Mouse (Mus musculus) left cerebral cortex, adult 2 months (tissue): Measurements from ENCODE around the gene Epop. TPM values are rescaled to one million over a fixed set of nuclear protein-coding genes. Genes with fewer than 3 reads are reported as not detected.

Source experiments
- DNase-seq, 2 experiments: peaks; one replicate each; pipeline ENCODE4 v3.0.0; 2021 to 2022; ENCODE audit warnings: low spot score in 2 of 2, mixed read lengths in 1 of 2; ENCODE audit errors: extremely low spot score in 1 of 2
- H3K27ac ChIP-seq: fragments of 200-600 bp; 2 replicates; pipeline ENCODE4 v1.8.1; 2022
- H3K4me3 ChIP-seq: fragments of 200-600 bp; 2 replicates; pipeline ENCODE4 v1.8.1; 2022
- CTCF ChIP-seq: fragments of 200-600 bp; IDR thresholded peaks from 2 replicates; pipeline ENCODE4 v1.8.1; 2022; ENCODE audit warnings: antibody characterized with exemption, mild to moderate bottlenecking, moderate library complexity
- intact Hi-C: fragments of 180-260 bp; cut with DNase I; formaldehyde crosslinking; loops from one replicate; pipeline ENCODE4 v1.15.1; 2025
- long read RNA-seq, 2 experiments: library from polyadenylated mRNA; stranded (forward); transcript quantifications; one replicate each; pipeline ENCODE4 v2.0.0; 2021; ENCODE audit warnings: borderline mapping rate in 2 of 2
- total RNA-seq, 2 experiments: library from RNA; stranded (reverse); gene quantifications; 2 replicates each; pipeline ENCODE4 v1.2.3; 2021

The Epop gene
- total RNA-seq, result 100 to 1,000 TPM in 1 of 2 experiments, 10 to 100 TPM in 1; 99.9 to 107 TPM
- long read RNA-seq, experiment 1, transcript Epop-201 (1 exons, 2,314 nt), result major isoform, 202 of 206 reads
- long read RNA-seq, experiment 1, partial matches to known transcripts, result 0 of 206 reads
- long read RNA-seq, experiment 1, other reads (novel, unspliced or antisense), result 4 of 206 reads
- long read RNA-seq, experiment 2, transcript Epop-201 (1 exons, 2,314 nt), result major isoform, 162 of 162 reads
- long read RNA-seq, experiment 2, partial matches to known transcripts, result 0 of 162 reads
- long read RNA-seq, experiment 2, other reads (novel, unspliced or antisense), result 0 of 162 reads

GRCm38 (mm10) chr11:97629576-97629975 lies at the start of gene Epop:
TSS of gene Epop (minus strand) at chr11:97629702.
- peak within 1 kb of the TSS; percentile 77 for H3K4me3 ChIP-seq
- intact Hi-C loops, result loop anchor here (10.0 kb wide), 1 partner anchor 265 kb away; the partner anchor contains the start of gene Socs7

DNA sequence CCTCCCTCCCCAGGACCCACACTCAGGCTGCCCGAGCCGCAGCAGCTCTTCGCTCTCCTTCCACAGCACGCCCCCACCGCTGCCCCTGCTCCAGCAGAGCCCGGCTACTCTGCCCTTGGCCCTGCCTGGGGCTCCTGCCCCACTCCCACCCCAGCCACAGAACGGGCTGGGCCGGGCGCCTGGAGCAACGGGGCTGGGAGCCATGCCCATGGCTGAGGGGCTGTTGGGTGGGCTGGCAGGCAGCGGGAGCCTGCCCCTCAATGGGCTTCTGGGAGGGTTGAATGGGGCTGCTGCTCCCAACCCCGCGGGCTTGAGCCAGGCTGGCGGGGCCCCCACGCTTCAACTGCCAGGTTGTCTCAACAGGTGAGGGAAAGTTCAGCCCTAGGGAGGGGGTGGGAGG lies 48.8 kb upstream of the Epop start:
- DNase-seq, result no peak
- H3K4me3 ChIP-seq, result no peak overlapping the region
- TF ChIP-seq CTCF, result no peak
- intact Hi-C loops, result no loop called here
- H3K27ac ChIP-seq, result no peak overlapping the region

More at GRCm38 (mm10) chr11:97629576-97629975, at the start of gene Epop:
- peak within 1 kb of the TSS; percentile 86 for H3K27ac ChIP-seq
- peak; percentile 92 to 94 for DNase-seq
- no peak for TF ChIP-seq CTCF

DNA sequence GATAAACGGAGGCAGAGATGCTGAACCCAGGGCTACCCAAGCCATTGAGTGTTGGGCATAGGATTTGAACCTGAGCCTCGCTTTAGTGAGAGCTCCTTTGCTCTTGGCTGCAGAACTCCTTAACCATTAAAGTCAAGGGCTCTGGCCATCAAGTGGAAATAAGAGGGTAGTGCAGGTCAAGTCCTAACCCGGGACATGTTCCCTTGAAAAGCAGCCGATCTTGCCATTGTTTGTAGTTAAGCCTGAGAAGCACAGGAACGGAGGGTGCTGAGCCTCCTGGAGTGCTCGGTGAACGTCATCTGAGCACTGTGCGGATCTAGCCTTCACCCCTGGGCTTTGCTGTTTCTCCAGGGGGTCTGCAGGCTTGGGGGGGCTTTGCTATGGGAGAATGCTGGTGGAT lies 48.3 kb upstream of the Epop start:
- Histone ChIP-seq H3K27ac (no peak overlapping the region), H3K4me3 (no peak overlapping the region)
- TF ChIP-seq CTCF, result no peak; the same call in 1 of the 2 replicates
- intact Hi-C loops, result no loop called here
- no peak for DNase-seq

- no peak for TF ChIP-seq CTCF
- intact Hi-C loops, result no loop called here
- DNase-seq, result no peak
- no peak overlapping the region for H3K4me3 ChIP-seq
- no peak overlapping the region for H3K27ac ChIP-seq
Observed at GRCm38 (mm10) chr11:97677381-97677780, 47.9 kb upstream of the Epop start.

DNA sequence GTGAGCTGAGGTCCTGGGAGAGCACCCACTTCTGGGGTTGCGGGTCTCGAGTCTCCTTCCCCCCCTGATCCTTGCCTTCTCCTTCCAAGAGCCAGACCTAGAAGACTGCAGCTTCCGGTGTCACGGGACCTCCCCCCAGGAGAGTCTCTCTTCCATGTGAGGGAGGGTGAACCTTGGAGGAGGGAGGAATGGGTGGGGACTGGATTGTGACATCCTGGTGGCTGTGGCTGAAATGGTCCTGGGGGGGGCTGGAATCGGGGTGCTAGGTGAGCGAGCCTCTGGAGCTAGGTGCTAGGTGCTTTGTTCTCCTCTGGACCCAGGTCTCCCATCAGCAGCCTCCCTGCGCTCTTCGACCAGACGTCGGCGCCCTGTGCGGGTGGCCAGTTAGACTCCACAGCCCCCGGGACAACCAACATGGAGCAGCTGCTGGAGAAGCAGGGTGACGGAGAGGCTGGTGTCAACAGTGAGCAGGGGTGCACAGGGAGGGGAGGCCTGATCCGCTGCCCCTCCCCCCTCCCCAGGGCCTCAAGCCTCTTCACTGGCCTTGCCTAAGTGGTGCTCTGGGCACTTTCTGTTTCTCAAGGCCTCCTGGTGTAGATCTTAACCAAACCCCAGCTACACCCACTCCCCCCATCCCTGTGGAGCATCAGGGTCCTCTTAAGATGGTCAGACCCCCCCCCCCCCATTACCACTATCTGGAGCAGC lies 46.7 kb upstream of the Epop start:
- Histone ChIP-seq H3K4me3 (no peak overlapping the region), H3K27ac (no peak overlapping the region)
- DNase-seq, result no peak
- no peak for TF ChIP-seq CTCF
- intact Hi-C loops, result no loop called here

- H3K27ac ChIP-seq, result no peak overlapping the region
- H3K4me3 ChIP-seq, result no peak overlapping the region
- DNase-seq, result no peak
- intact Hi-C loops, result no loop called here
- TF ChIP-seq CTCF, result no peak
Observed at GRCm38 (mm10) chr11:97673148-97673547, 43.6 kb upstream of the Epop start.

- H3K27ac ChIP-seq, result no peak overlapping the region
- DNase-seq, result no peak
- no peak for TF ChIP-seq CTCF
- intact Hi-C loops, result no loop called here
- H3K4me3 ChIP-seq, result no peak overlapping the region
Observed at GRCm38 (mm10) chr11:97671177-97671527, 41.6 kb upstream of the Epop start.

- intact Hi-C loops, result no loop called here
- no peak; the same call in 1 of the 2 replicates for TF ChIP-seq CTCF
- H3K4me3 ChIP-seq, result no peak overlapping the region
- DNase-seq, result no peak
- H3K27ac ChIP-seq, result peak overlapping the region; percentile 63
Observed at GRCm38 (mm10) chr11:97670234-97671176, 41.0 kb upstream of the Epop start.

- intact Hi-C loops, result loop anchor here (5.0 kb wide), 1 partner anchor 38 kb away; no protein-coding TSS in a partner anchor
- no peak for DNase-seq
- Histone ChIP-seq H3K27ac (peak overlapping the region; percentile 64; the same call in 1 of the 2 replicates), H3K4me3 (no peak overlapping the region)
- TF ChIP-seq CTCF, result no peak
Observed at GRCm38 (mm10) chr11:97669829-97670228, 40.3 kb upstream of the Epop start.

- TF ChIP-seq CTCF, result no peak
- intact Hi-C loops, result loop anchor here (5.0 kb wide), 1 partner anchor 37 kb away; no protein-coding TSS in a partner anchor
- Histone ChIP-seq H3K4me3 (no peak overlapping the region), H3K27ac (peak overlapping the region; percentile 64)
- no peak for DNase-seq
Observed at GRCm38 (mm10) chr11:97669268-97669667, 39.8 kb upstream of the Epop start.

DNA sequence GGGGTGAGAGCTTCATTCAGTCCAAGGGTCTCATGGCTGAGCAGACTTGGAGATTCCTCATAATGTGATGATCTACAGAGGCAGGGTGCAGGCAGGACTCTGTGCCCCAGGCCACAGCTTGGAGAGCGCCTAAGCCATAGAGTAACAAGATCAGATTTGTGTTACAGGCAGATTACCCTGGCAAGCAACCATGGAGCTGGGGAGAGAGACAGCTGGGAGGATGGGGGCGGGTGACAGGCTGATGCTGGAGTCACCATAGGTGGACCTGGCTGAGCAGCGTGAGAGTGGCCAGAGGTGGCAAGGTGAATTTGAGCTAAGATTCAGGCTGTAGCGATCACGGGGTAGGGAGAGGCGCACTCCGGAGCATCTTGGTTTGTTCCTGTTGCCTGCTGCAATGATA lies 38.7 kb upstream of the Epop start:
- DNase-seq, result no peak
- H3K27ac ChIP-seq, result peak overlapping the region; percentile 64; the same call in 1 of the 2 replicates
- intact Hi-C loops, result loop anchor here (5.0 kb wide), 1 partner anchor 36 kb away; no protein-coding TSS in a partner anchor
- TF ChIP-seq CTCF, result no peak
- H3K4me3 ChIP-seq, result no peak overlapping the region
